Mouse (Mus musculus) liver, adult 2 months (tissue): ENCODE results near the gene Gm45021. TPM values are rescaled to one million over a fixed set of nuclear protein-coding genes. Genes with fewer than 3 reads are reported as not detected.

Source experiments
- DNase-seq: peaks from one replicate; pipeline ENCODE4 v3.0.0-alpha.2; 2011; ENCODE audit warnings: low read depth, low spot score; ENCODE audit errors: extremely low read depth
- H3K27ac ChIP-seq: fragments of 200-500 bp; replicated peaks from 2 replicates; pipeline ENCODE4 v1.5.1; 2012; ENCODE audit warnings: low read depth, mild to moderate bottlenecking, control low read depth, inconsistent platforms, low read length; ENCODE audit not compliant: insufficient read depth
- H3K27me3 ChIP-seq: fragments of 200-500 bp; 2 replicates; pipeline ENCODE4 v1.6.1; 2012; ENCODE audit warnings: mild to moderate bottlenecking, moderate library complexity, low read length, inconsistent platforms; ENCODE audit not compliant: control insufficient read depth, insufficient read depth
- H3K36me3 ChIP-seq: fragments of 200-500 bp; 2 replicates; pipeline ENCODE4 v1.6.1; 2012; ENCODE audit warnings: low read length, inconsistent platforms; ENCODE audit not compliant: control insufficient read depth, insufficient read depth
- H3K4me1 ChIP-seq: fragments of 200-500 bp; 2 replicates; pipeline ENCODE4 v1.6.1; 2011; ENCODE audit warnings: low read length; ENCODE audit not compliant: control insufficient read depth, insufficient read depth
- H3K4me3 ChIP-seq: fragments of 200-500 bp; 2 replicates; pipeline ENCODE4 v1.5.1; 2011; ENCODE audit warnings: low read depth, mild to moderate bottlenecking, control low read depth, low read length, moderate library complexity; ENCODE audit not compliant: insufficient read depth
- H3K79me2 ChIP-seq: fragments of 200-500 bp; 2 replicates; pipeline ENCODE4 v1.6.1; 2012; ENCODE audit warnings: inconsistent platforms, mild to moderate bottlenecking, low read length, moderate library complexity; ENCODE audit not compliant: control insufficient read depth, insufficient read depth
- H3K9ac ChIP-seq: fragments of 200-500 bp; 2 replicates; pipeline ENCODE4 v1.6.1; 2012; ENCODE audit warnings: low read depth, mild to moderate bottlenecking, control low read depth, inconsistent platforms, low read length
- CTCF ChIP-seq: fragments of 200-500 bp; IDR thresholded peaks from 2 replicates; pipeline ENCODE4 v1.5.1; 2011; ENCODE audit warnings: low read depth, low read length, control low read depth
- POLR2A ChIP-seq: fragments of 200-500 bp; IDR thresholded peaks from 2 replicates; pipeline ENCODE4 v1.6.1; 2011; ENCODE audit warnings: low read length, control low read depth; ENCODE audit not compliant: insufficient read depth; ENCODE audit errors: extremely low read depth
- WGBS: fragments of 180-500 bp; shearing (Covaris S2); methylation state at CpG from one replicate; pipeline ENCODE4 v1.1.7; 2018; 5-methylcytosine and 5-hydroxymethylcytosine counted together
- polyA plus RNA-seq: library from polyadenylated mRNA; depleted of rRNA; stranded (reverse); fragments of >200 nt; gene quantifications from 2 replicates; pipeline ENCODE4 v1.2.3, GENCODE M21; 2012
- total RNA-seq: library from RNA; depleted of rRNA; stranded (reverse); fragments of >200 nt; gene quantifications from 2 replicates; pipeline ENCODE4 v1.2.3, GENCODE M21; 2014

Gene Gm45021
- total and polyA plus RNA-seq, 2 experiments = not detected

DNA sequence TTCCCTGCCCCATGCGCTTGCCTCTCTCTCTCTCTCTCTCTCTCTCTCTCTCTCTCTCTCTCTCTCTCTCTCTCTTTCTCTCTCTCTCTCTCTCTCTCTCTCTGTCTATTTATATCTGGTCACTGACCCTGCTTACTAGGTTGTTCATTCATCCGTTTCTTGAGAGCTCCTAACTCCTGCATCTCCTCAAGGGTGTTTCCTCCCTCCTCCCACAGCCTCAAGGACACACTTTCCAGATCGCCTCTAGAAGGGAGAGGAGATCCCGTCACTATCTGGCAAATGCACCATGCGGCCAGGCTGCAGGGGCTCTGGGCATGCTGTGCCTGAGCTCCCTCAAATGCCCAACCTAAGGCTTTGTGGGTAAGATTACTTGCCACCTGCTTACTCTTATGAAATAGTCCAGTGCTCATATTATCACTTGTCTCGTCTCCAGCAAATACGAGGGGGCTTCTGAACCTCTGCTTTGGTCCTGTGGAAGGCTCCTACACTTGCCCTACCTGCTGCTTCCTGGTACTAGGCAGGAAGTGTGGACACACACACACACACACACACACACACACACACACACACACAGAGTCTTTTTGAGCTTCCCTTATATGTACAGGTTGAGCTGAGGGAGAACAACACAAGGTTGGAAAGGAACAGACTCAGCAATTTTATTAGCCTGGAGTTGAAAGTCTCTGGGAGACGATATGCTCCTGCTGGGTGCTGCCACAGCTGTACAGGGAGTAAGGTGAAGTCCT, 20.2 kb upstream of the Gm45021 start:
- Histone ChIP-seq H3K27me3 (no peaks in the 10 kb centered on the region), H3K27ac (no peak overlapping the region), H3K9ac (no peak overlapping the region), H3K4me3 (no peak overlapping the region), H3K79me2 (peaks cover 3% of the 10 kb centered on the region; the same call in 1 of the 2 replicates), H3K36me3 (no peaks in the 10 kb centered on the region), H3K4me1 (peaks cover 39% of the 10 kb centered on the region)
- 31% methylated on average over 7 of the region's 8 CpGs for WGBS
- no peak for TF ChIP-seq CTCF
- no peak for TF ChIP-seq POLR2A
- DNase-seq = no peak

DNA sequence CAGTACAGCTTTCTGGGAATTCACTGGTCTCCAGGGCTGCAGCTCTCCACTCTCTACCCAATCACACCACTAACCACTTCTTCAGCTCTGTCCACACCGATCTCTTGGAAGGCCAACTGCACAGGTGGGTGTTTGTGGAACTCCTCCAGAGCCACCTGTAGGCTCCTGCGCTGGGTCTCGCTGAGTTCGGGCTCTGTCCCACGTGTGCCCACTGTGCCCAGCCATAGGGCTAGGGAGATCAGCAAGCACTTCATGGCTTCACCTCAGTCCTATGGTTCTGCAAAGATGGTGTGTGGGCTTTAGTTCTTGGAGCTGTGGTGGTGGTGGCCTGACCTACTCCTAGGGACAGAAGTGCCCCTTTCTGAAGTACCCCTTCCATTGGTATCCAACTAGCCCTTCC, 17.4 kb upstream of the Gm45021 start:
- H3K4me3 ChIP-seq = peak overlapping the region; percentile 90
- H3K36me3 ChIP-seq = no peaks in the 10 kb centered on the region
- H3K9ac ChIP-seq = peak overlapping the region; percentile 85
- 24% methylated on average over 5 of the region's 5 CpGs for WGBS
- peak; percentile 44 for DNase-seq
- H3K27me3 ChIP-seq = no peaks in the 10 kb centered on the region
- peaks cover 29% of the 10 kb centered on the region for H3K4me1 ChIP-seq
- no peak for TF ChIP-seq CTCF
- no peak for TF ChIP-seq POLR2A
- H3K79me2 ChIP-seq = peaks cover 3% of the 10 kb centered on the region; the same call in 1 of the 2 replicates
- H3K27ac ChIP-seq = peak overlapping the region; percentile 95

DNA sequence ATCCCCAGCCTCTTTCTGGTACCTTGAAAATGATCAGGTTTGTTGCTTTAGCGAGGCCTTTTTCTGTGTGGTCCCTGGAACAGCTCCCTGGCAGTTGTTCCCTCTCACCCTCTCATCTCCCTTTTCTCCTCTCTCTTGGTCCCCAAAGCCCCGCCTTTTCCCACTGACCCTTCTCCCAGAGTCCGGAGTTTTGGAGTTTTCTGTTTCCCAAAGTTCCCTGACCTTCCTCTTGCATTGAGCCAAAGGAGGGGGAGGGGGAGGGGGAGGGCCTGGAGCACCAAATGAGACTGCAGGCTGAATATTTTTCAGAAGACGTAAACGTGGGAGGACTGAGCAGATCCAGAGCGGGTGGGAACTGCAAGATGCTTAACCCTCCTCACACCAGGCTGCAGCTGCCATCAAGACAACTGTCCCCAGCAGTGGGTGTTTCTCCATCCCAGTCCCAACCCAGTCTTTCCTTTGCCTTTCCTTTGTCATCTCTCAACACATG, 16.8 kb upstream of the Gm45021 start, which contains the start of gene Rarres2:
Rarres2 (minus strand) TSS at position 218 of the 490 bp plus-strand sequence.
- DNase-seq = peak; percentile 94
- Histone ChIP-seq H3K4me1 (peaks cover 29% of the 10 kb centered on the region), H3K27me3 (no peaks in the 10 kb centered on the region), H3K9ac (peak within 1 kb of the TSS; percentile 85), H3K27ac (peak within 1 kb of the TSS; percentile 95), H3K36me3 (no peaks in the 10 kb centered on the region), H3K4me3 (peak within 1 kb of the TSS; percentile 90), H3K79me2 (peaks cover 3% of the 10 kb centered on the region; the same call in 1 of the 2 replicates)
- no peak for TF ChIP-seq CTCF
- peak; percentile 16; the same call in 1 of the 2 replicates for TF ChIP-seq POLR2A
- 12% methylated on average over 6 of the region's 6 CpGs for WGBS

- H3K4me1 ChIP-seq = peaks cover 29% of the 10 kb centered on the region
- H3K4me3 ChIP-seq = no peak overlapping the region
- no peaks in the 10 kb centered on the region for H3K27me3 ChIP-seq
- peaks cover 3% of the 10 kb centered on the region; the same call in 1 of the 2 replicates for H3K79me2 ChIP-seq
- no peak overlapping the region for H3K9ac ChIP-seq
- DNase-seq = peak; percentile 49
- H3K27ac ChIP-seq = peak overlapping the region; percentile 22
- 29% methylated on average over 10 of the region's 10 CpGs for WGBS
- TF ChIP-seq POLR2A (no peak), CTCF (no peak)
- H3K36me3 ChIP-seq = no peaks in the 10 kb centered on the region
These were observed 16.1 kb upstream of the Gm45021 start for GRCm38 (mm10) chr6:48573280-48573679.

GRCm38 (mm10) chr6:48573981-48574380, 15.4 kb upstream of the Gm45021 start:
- Histone ChIP-seq H3K36me3 (no peaks in the 10 kb centered on the region), H3K4me1 (peaks cover 26% of the 10 kb centered on the region), H3K79me2 (peaks cover 3% of the 10 kb centered on the region; the same call in 1 of the 2 replicates), H3K27me3 (no peaks in the 10 kb centered on the region), H3K9ac (no peak overlapping the region), H3K27ac (no peak overlapping the region), H3K4me3 (no peak overlapping the region)
- TF ChIP-seq POLR2A = no peak
- TF ChIP-seq CTCF = no peak
- WGBS = 86% methylated on average over 3 of the region's 3 CpGs
- DNase-seq = no peak

DNA sequence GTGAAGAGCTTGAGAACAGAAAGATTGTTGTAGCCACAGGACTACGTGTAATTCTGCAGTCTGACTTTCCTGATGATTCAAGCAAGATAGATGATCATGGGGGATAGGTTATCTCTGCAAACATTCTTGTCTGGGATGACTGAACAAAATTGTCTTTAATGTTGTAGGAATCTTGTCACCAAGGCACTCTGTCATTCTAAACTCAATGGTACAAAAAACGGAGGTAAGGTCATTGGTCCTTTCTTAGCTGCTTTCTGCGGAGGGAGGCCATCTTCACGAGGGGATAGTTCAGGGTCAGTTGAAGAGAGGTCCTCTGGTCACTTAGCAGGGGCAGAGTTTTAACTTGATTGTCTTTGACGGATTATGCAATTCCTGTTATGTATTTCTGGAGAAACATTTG, 10.7 kb upstream of the Gm45021 start:
- WGBS = 46% methylated on average over 5 of the region's 5 CpGs
- Histone ChIP-seq H3K36me3 (no peaks in the 10 kb centered on the region), H3K9ac (no peak overlapping the region), H3K4me3 (no peak overlapping the region), H3K79me2 (no peaks in the 10 kb centered on the region), H3K27me3 (no peaks in the 10 kb centered on the region), H3K27ac (no peak overlapping the region), H3K4me1 (peaks cover 3% of the 10 kb centered on the region; the same call in 1 of the 2 replicates)
- TF ChIP-seq CTCF = no peak
- no peak for TF ChIP-seq POLR2A
- peak; percentile 4 for DNase-seq
